Mouse (Mus musculus): ENCODE data around the gene Peli2.

Gene Peli2

GRCm38 (mm10) chr14:48153865-48154511 is 33.4 kb downstream of the Peli2 start:
- DNase-seq: no peak

- DNase-seq: no peak
Measured at GRCm38 (mm10) chr14:48154641-48155040, 34.0 kb downstream of the Peli2 start.

GRCm38 (mm10) chr14:48155153-48155552 is 34.5 kb downstream of the Peli2 start:
- DNase-seq: no peak

- no peak for DNase-seq
Measured at GRCm38 (mm10) chr14:48157085-48157484, 36.5 kb downstream of the Peli2 start.

- DNase-seq: no peak
Measured at GRCm38 (mm10) chr14:48157835-48158234, 37.2 kb downstream of the Peli2 start.

GRCm38 (mm10) chr14:48159401-48159800 is 38.8 kb downstream of the Peli2 start:
- DNase-seq: peak; percentile 17

- DNase-seq: no peak
Measured at GRCm38 (mm10) chr14:48162446-48162845, 41.8 kb downstream of the Peli2 start.

- no peak for DNase-seq
Measured at GRCm38 (mm10) chr14:48164917-48165316, 44.3 kb downstream of the Peli2 start.

GRCm38 (mm10) chr14:48166396-48166795 is 45.8 kb downstream of the Peli2 start:
- no peak for DNase-seq

GRCm38 (mm10) chr14:48167020-48167419 is 46.4 kb downstream of the Peli2 start:
- no peak for DNase-seq

GRCm38 (mm10) chr14:48168116-48168515 is 47.5 kb downstream of the Peli2 start:
- DNase-seq: no peak

GRCm38 (mm10) chr14:48169970-48170369 is 49.3 kb downstream of the Peli2 start:
- DNase-seq: peak; percentile 58

GRCm38 (mm10) chr14:48171268-48171667 is 50.6 kb downstream of the Peli2 start:
- no peak for DNase-seq

- DNase-seq: peak; percentile 71
Measured at GRCm38 (mm10) chr14:48172026-48172425, 51.4 kb downstream of the Peli2 start.

GRCm38 (mm10) chr14:48172876-48173275 is 52.3 kb downstream of the Peli2 start:
- DNase-seq: peak; percentile 28

GRCm38 (mm10) chr14:48173840-48174239 is 53.2 kb downstream of the Peli2 start:
- peak; percentile 21 for DNase-seq

- no peak for DNase-seq
Measured at GRCm38 (mm10) chr14:48174356-48174755, 53.7 kb downstream of the Peli2 start.

GRCm38 (mm10) chr14:48175115-48175514 is 54.5 kb downstream of the Peli2 start:
- no peak for DNase-seq

GRCm38 (mm10) chr14:48178304-48178995 is 57.8 kb downstream of the Peli2 start:
- DNase-seq: no peak

- no peak for DNase-seq
Measured at GRCm38 (mm10) chr14:48179021-48179420, 58.4 kb downstream of the Peli2 start.

GRCm38 (mm10) chr14:48186302-48186701 is 65.7 kb downstream of the Peli2 start:
- no peak for DNase-seq

- DNase-seq: no peak
Measured at GRCm38 (mm10) chr14:48187100-48187499, 66.5 kb downstream of the Peli2 start.

GRCm38 (mm10) chr14:48189330-48189729 is 68.7 kb downstream of the Peli2 start:
- peak; percentile 63 for DNase-seq

GRCm38 (mm10) chr14:48190946-48191345 is 70.3 kb downstream of the Peli2 start:
- DNase-seq: no peak

- DNase-seq: peak; percentile 23
Measured at GRCm38 (mm10) chr14:48191925-48192324, 71.3 kb downstream of the Peli2 start.
